Mouse (Mus musculus) kidney, embryonic 15.5 days (tissue): ENCODE measurements around the gene Fam20a. TPM values are rescaled to one million over a fixed set of nuclear protein-coding genes. Genes with fewer than 3 reads are reported as not detected.

ENCODE experiments used
- ATAC-seq: fragments of 200-750 bp; cut with Nextera tagmentation; replicated peaks from 2 replicates; pipeline ENCODE4 v1.8.0; 2017; ENCODE audit warnings: moderate TSS enrichment; ENCODE audit not compliant: low FRiP score
- H3K27ac ChIP-seq: fragments of 300-500 bp; sonication (generic); 2 replicates; pipeline ENCODE4 v1.5.1; 2015; ENCODE audit warnings: mild to moderate bottlenecking, inconsistent platforms
- H3K27me3 ChIP-seq: fragments of 300-500 bp; sonication (generic); 2 replicates; pipeline ENCODE4 v1.6.1; 2015; ENCODE audit warnings: inconsistent platforms
- H3K36me3 ChIP-seq: fragments of 300-500 bp; sonication (generic); 2 replicates; pipeline ENCODE4 v1.6.1; 2015; ENCODE audit warnings: inconsistent platforms
- H3K4me1 ChIP-seq: fragments of 300-500 bp; sonication (generic); 2 replicates; pipeline ENCODE4 v1.6.1; 2015; ENCODE audit warnings: inconsistent platforms
- H3K4me2 ChIP-seq: fragments of 300-500 bp; sonication (generic); 2 replicates; pipeline ENCODE4 v1.6.1; 2015; ENCODE audit warnings: moderate library complexity, mild to moderate bottlenecking, inconsistent platforms
- H3K4me3 ChIP-seq: fragments of 300-500 bp; sonication (generic); replicated peaks from 2 replicates; pipeline ENCODE4 v1.5.1; 2015; ENCODE audit warnings: mild to moderate bottlenecking, inconsistent platforms
- H3K9ac ChIP-seq: fragments of 300-500 bp; sonication (generic); 2 replicates; pipeline ENCODE4 v1.6.1; 2015; ENCODE audit warnings: mild to moderate bottlenecking, inconsistent platforms
- H3K9me3 ChIP-seq: fragments of 300-500 bp; sonication (generic); replicated peaks from 2 replicates; pipeline ENCODE4 v1.6.1; 2016; ENCODE audit warnings: inconsistent platforms
- WGBS: fragments of 180-500 bp; shearing (Covaris S2); methylation state at CpG from one replicate; pipeline ENCODE4 v1.1.7; 2015; ENCODE audit warnings: mixed read lengths; 5-methylcytosine and 5-hydroxymethylcytosine counted together
- polyA plus RNA-seq: library from polyadenylated mRNA; unstranded; fragments of >200 nt; fragmentation: Nextera tagmentation; extraction: Ambion mirVana; gene quantifications from 2 replicates; pipeline ENCODE4 v1.2.1, GENCODE M21; 2015

Gene Fam20a
- polyA plus RNA-seq, 1 experiment from 2014 or later = 2.3 TPM

- Histone ChIP-seq H3K9ac (no peak overlapping the region), H3K36me3 (no peaks in the 10 kb centered on the region), H3K4me2 (no peak overlapping the region), H3K27me3 (peaks cover 13% of the 10 kb centered on the region; the same call in 1 of the 2 replicates), H3K4me1 (no peaks in the 10 kb centered on the region; the same call in 1 of the 2 replicates), H3K27ac (no peak overlapping the region), H3K4me3 (no peak overlapping the region), H3K9me3 (no peaks in the 10 kb centered on the region)
- no peak for ATAC-seq
- 78% methylated on average over 17 of the region's 17 CpGs for WGBS
Measured at GRCm38 (mm10) chr11:109714341-109715247, 7.5 kb downstream of the Fam20a start.

- Histone ChIP-seq H3K4me1 (peaks cover 7% of the 10 kb centered on the region), H3K4me2 (no peak overlapping the region), H3K36me3 (no peaks in the 10 kb centered on the region), H3K27me3 (peaks cover 4% of the 10 kb centered on the region; the same call in 1 of the 2 replicates), H3K27ac (no peak overlapping the region), H3K4me3 (no peak overlapping the region), H3K9me3 (no peaks in the 10 kb centered on the region), H3K9ac (no peak overlapping the region)
- WGBS = 86% methylated on average over 5 of the region's 5 CpGs
- no peak for ATAC-seq
Measured at GRCm38 (mm10) chr11:109709501-109709900, 12.6 kb downstream of the Fam20a start.

GRCm38 (mm10) chr11:109708786-109709185, 13.3 kb downstream of the Fam20a start:
- no peaks in the 10 kb centered on the region for H3K9me3 ChIP-seq
- peaks cover 12% of the 10 kb centered on the region for H3K4me1 ChIP-seq
- ATAC-seq = no peak
- no peaks in the 10 kb centered on the region for H3K36me3 ChIP-seq
- no peak overlapping the region for H3K9ac ChIP-seq
- H3K27ac ChIP-seq = no peak overlapping the region
- no peak overlapping the region for H3K4me3 ChIP-seq
- H3K27me3 ChIP-seq = peaks cover 4% of the 10 kb centered on the region; the same call in 1 of the 2 replicates
- H3K4me2 ChIP-seq = no peak overlapping the region
- 89% methylated on average over 4 of the region's 4 CpGs for WGBS

- no peaks in the 10 kb centered on the region for H3K9me3 ChIP-seq
- no peaks in the 10 kb centered on the region for H3K36me3 ChIP-seq
- no peak overlapping the region for H3K27ac ChIP-seq
- no peak overlapping the region for H3K9ac ChIP-seq
- H3K4me1 ChIP-seq = peaks cover 13% of the 10 kb centered on the region
- WGBS = 76% methylated on average over 3 of the region's 3 CpGs
- peaks cover 4% of the 10 kb centered on the region; the same call in 1 of the 2 replicates for H3K27me3 ChIP-seq
- H3K4me3 ChIP-seq = no peak overlapping the region
- H3K4me2 ChIP-seq = no peak overlapping the region
- no peak for ATAC-seq
Measured at GRCm38 (mm10) chr11:109707442-109707841, 14.6 kb downstream of the Fam20a start.

GRCm38 (mm10) chr11:109706586-109706985, 15.5 kb downstream of the Fam20a start:
- no peaks in the 10 kb centered on the region for H3K9me3 ChIP-seq
- H3K36me3 ChIP-seq = no peaks in the 10 kb centered on the region
- 77% methylated on average over 4 of the region's 4 CpGs for WGBS
- no peak for ATAC-seq
- H3K27ac ChIP-seq = no peak overlapping the region
- no peak overlapping the region for H3K9ac ChIP-seq
- H3K4me2 ChIP-seq = no peak overlapping the region
- H3K4me1 ChIP-seq = peaks cover 15% of the 10 kb centered on the region
- peaks cover 4% of the 10 kb centered on the region; the same call in 1 of the 2 replicates for H3K27me3 ChIP-seq
- no peak overlapping the region for H3K4me3 ChIP-seq

GRCm38 (mm10) chr11:109706055-109706412, 16.0 kb downstream of the Fam20a start:
- 65% methylated on average over 9 of the region's 9 CpGs for WGBS
- H3K9ac ChIP-seq = no peak overlapping the region
- no peak for ATAC-seq
- peaks cover 15% of the 10 kb centered on the region for H3K4me1 ChIP-seq
- H3K4me3 ChIP-seq = no peak overlapping the region
- H3K27me3 ChIP-seq = peaks cover 4% of the 10 kb centered on the region; the same call in 1 of the 2 replicates
- H3K36me3 ChIP-seq = no peaks in the 10 kb centered on the region
- no peaks in the 10 kb centered on the region for H3K9me3 ChIP-seq
- H3K27ac ChIP-seq = no peak overlapping the region
- no peak overlapping the region for H3K4me2 ChIP-seq

- no peaks in the 10 kb centered on the region for H3K36me3 ChIP-seq
- no peak for ATAC-seq
- 80% methylated on average over 9 of the region's 9 CpGs for WGBS
- H3K4me1 ChIP-seq = peaks cover 19% of the 10 kb centered on the region
- H3K27ac ChIP-seq = no peak overlapping the region
- no peaks in the 10 kb centered on the region for H3K9me3 ChIP-seq
- H3K27me3 ChIP-seq = no peaks in the 10 kb centered on the region
- no peak overlapping the region for H3K9ac ChIP-seq
- H3K4me2 ChIP-seq = no peak overlapping the region
- no peak overlapping the region for H3K4me3 ChIP-seq
Measured at GRCm38 (mm10) chr11:109705336-109706054, 16.6 kb downstream of the Fam20a start.

GRCm38 (mm10) chr11:109704311-109705205, 17.5 kb downstream of the Fam20a start:
- H3K4me3 ChIP-seq = no peak overlapping the region
- 66% methylated on average over 22 of the region's 22 CpGs for whole genome bisulfite sequencing
- no peak overlapping the region for H3K4me2 ChIP-seq
- H3K9me3 ChIP-seq = no peaks in the 10 kb centered on the region
- H3K9ac ChIP-seq = no peak overlapping the region
- no peaks in the 10 kb centered on the region for H3K27me3 ChIP-seq
- no peaks in the 10 kb centered on the region for H3K36me3 ChIP-seq
- peaks cover 19% of the 10 kb centered on the region for H3K4me1 ChIP-seq
- ATAC-seq = 0 out of 2 replicates have a peak, but pooled peaks have one; percentile 16
- H3K27ac ChIP-seq = 0 out of 2 replicates have a peak overlapping the region, but pooled peaks have one; percentile 32

GRCm38 (mm10) chr11:109703845-109704244, 18.2 kb downstream of the Fam20a start:
- H3K27ac ChIP-seq = 0 out of 2 replicates have a peak overlapping the region, but pooled peaks have one; percentile 32
- H3K27me3 ChIP-seq = no peaks in the 10 kb centered on the region
- ATAC-seq = no peak
- no peaks in the 10 kb centered on the region for H3K36me3 ChIP-seq
- peaks cover 19% of the 10 kb centered on the region for H3K4me1 ChIP-seq
- no peak overlapping the region for H3K9ac ChIP-seq
- no peaks in the 10 kb centered on the region for H3K9me3 ChIP-seq
- no peak overlapping the region for H3K4me3 ChIP-seq
- H3K4me2 ChIP-seq = no peak overlapping the region
- WGBS = 32% methylated on average over 9 of the region's 9 CpGs

- Histone ChIP-seq H3K4me2 (no peak overlapping the region), H3K9ac (no peak overlapping the region), H3K9me3 (no peaks in the 10 kb centered on the region), H3K4me3 (no peak overlapping the region), H3K27me3 (no peaks in the 10 kb centered on the region), H3K27ac (0 out of 2 replicates have a peak overlapping the region, but pooled peaks have one; percentile 33), H3K4me1 (peaks cover 19% of the 10 kb centered on the region), H3K36me3 (no peaks in the 10 kb centered on the region)
- 0 out of 2 replicates have a peak, but pooled peaks have one; percentile 49 for ATAC-seq
- WGBS = 46% methylated on average over 10 of the region's 10 CpGs
Measured at GRCm38 (mm10) chr11:109702031-109702815, 19.9 kb downstream of the Fam20a start.

- no peaks in the 10 kb centered on the region for H3K27me3 ChIP-seq
- no peak overlapping the region for H3K9ac ChIP-seq
- no peak overlapping the region for H3K27ac ChIP-seq
- no peak overlapping the region for H3K4me3 ChIP-seq
- no peaks in the 10 kb centered on the region for H3K36me3 ChIP-seq
- no peaks in the 10 kb centered on the region for H3K9me3 ChIP-seq
- no peak overlapping the region for H3K4me2 ChIP-seq
- ATAC-seq = no peak
- peaks cover 19% of the 10 kb centered on the region for H3K4me1 ChIP-seq
- 44% methylated on average over 6 of the region's 6 CpGs for WGBS
Measured at GRCm38 (mm10) chr11:109700761-109701160, 21.3 kb downstream of the Fam20a start.
